Mouse (Mus musculus): ENCODE results near the gene Pigg.
"Not testable (repeated sequence)": the region's sequence is repeated elsewhere in the genome, so short reads cannot be mapped to it uniquely, and the experiment has no call there.

The Pigg gene

DNA sequence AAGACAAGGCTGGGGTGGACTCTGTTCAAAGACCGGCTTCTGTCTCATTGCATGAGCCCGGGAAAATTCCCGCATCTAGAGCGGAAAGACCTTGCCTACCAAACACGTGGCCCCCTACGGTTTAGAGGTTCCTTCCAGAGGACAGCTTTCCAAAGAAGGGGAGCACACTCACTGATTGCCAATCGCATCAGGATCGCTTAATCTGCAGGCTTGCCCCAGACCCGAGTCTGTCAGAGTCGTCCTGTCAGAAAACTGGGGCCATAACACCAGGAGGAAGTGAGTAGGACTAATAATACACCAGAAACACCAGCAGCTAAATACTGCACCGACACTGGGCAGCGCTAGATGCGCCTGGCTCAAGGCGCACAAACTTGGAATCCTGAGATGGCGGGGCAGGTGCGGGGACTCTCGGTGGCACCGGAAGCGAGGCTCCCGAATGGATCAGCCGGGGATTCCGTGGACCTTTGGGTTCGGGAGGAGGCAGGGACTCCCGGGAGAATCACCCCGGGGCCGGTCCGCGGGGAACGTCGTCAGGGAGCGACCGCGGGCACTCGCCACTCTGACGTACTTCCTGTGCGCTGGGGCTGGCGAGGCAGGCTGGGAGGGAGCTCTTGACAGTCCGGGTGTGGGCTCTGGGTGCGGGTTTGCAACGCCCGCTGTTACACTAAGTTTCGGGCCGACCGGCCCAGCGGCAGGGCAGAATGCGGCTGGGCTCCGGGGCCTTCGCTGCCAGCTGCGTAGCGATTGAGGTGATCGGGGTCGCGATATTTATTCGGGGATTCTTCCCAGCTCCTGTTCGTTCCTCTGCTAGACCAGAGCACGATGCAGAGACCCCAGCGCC, at the start of gene Pigg:
Gene Pigg (plus strand): TSS at position 386 of the 841 bp plus-strand sequence.
- peak; percentile 91 for DNase-seq

DNA sequence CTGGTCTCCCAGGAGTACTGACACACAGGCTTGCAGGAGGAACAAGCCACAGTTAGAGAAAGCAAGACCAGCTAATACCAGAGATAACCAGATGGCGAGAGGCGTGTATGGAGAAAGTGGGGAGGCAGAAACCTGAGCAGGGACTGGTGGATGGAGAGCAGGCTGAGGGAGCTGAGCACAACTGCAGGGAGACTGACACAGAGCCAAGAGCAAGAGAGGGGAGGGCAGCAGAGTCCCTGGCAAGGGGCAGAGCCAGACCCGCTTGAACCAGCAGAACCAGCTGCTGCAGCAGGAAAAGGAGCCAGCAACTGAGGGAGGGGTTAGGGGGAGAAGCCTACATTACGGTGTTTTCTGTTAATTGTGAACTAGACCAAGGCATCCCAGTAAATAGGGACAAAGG, 49.7 kb upstream of the Pigg start:
- peak; percentile 53 for DNase-seq

DNA sequence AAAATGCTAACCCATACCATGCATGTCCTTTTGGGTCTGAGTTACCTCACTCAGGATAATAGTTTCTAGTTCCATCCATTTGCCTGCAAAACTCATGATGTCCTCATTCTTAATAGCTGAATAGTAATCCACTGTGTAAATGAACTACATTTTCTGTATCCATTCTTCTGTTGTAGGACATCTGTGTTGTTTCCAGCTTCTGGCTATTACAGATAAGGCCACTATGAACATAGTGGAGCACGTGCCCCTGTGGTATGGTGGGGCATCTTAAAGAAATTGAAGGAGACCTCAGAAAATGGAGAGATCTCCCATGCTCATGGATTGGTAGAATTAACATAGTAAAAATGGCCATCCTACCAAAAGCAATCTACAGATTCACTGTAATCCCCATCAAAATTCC, 48.6 kb upstream of the Pigg start:
- not testable (repeated sequence) for DNase-seq

DNA sequence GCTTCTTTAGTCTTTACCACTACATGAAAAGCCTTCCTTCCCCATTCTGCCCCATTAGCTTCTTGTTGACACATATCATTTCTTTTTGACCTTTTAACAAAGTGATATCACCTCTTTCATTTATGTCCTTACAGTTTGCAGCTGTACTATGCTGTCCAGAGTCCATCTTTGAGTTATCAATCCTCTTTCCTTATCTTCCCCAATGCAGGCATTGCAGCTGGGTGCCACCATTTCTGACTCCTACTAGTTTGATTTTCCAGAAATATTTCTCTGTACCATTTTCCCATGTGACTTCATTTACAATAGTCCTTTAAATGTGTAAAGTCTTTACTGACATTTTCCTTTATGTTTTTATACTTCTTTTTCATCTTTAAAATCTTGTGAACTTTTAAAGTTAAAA, 45.4 kb upstream of the Pigg start:
- DNase-seq, result no peak

DNA sequence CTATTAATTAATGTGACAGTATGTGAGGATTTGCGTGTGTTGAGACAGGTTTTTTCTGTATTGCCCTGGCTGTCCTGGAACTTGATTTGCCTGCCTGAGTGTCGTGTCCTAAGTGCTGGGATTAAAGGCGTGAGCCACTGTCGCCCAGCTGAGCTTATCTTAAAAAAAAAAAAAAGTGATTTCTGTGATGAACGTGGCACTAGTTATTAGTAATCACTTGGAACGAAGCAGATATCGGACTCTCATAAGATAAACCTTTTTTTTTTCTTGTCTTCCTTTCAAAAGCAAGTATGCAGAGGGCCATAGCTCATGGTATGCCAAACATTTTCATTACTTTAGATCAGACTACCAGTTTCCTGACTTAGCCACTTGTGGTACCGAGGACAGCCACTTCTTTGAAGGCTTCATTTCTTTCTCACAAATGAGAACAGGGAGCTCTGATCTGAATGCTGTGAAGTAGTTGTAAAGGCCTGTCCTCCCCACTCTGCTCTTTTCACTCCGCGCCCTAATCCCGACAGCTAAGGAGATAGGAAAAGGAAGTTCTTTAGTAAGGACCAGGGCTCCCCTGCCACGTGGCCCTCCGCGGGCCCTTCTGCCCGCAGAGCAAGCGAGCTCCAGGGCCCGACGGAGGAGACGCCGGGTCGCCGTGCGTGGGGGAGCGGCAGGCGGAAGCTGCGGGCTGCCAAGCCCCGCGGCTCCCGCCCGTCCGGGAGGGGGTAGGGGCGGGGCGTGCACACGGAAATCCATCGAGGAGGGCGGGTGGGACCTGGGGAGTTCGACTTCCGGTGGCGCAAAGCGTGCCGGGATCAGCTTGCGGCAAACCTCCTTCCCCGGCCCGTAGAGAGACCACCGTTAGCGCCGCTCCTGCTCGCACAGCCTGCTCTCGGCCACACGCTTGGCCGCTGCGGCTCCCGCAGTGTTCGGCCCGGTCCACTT, 44.0 kb upstream of the Pigg start, which contains the start of gene Dr1:
Gene Dr1 (plus strand): TSS at position 771 of the 936 bp plus-strand sequence.
- peak; percentile 87 for DNase-seq

DNA sequence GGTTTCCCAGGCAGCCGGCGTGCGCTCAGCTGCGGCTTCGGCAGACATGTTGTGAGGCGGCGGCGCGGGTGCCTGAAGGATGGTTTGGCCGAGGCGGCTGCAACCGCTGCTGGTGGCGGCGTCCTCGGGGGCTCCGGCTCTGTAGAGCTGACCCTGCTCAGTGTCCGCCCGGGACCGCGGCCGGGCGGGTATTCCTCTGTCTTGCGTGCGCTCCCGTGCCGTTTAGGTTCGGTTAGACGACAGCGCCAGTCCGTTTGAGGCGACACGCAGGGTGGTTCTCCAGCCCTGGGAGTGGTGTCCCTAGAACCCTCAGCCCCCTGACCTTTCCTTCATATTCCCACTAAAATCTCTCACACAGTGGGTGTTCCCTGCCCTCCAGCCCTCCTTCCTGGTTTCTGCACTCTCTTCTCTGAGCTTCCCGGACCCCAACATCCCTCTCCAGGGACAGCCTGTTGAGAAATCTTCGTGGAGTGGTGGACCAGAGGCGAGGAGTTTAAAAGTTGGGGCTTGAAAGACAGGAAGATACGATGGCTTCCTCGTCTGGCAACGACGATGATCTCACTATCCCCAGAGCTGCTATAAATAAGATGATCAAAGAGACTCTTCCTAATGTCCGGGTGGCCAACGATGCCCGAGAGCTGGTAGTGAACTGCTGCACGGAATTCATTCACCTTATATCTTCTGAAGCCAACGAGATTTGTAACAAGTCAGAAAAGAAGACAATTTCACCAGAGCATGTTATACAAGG, 43.2 kb upstream of the Pigg start:
- DNase-seq, result no peak

DNA sequence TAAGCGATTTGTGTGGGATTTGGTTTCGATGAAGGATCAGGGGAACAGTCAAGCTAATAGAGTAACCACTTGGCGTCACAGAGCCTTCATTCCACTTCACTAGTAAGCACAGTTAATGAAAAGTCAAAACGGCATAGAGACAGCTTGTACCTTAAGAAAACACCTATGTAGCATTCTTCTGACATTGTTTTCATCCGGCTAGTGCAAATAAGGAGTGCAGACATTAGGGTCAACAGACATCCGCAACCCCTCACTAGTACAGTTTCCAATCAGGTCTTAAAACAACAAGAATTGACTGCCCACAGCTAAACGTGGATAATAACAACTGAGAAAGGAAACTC, 42.6 kb upstream of the Pigg start:
- DNase-seq, result no peak

DNA sequence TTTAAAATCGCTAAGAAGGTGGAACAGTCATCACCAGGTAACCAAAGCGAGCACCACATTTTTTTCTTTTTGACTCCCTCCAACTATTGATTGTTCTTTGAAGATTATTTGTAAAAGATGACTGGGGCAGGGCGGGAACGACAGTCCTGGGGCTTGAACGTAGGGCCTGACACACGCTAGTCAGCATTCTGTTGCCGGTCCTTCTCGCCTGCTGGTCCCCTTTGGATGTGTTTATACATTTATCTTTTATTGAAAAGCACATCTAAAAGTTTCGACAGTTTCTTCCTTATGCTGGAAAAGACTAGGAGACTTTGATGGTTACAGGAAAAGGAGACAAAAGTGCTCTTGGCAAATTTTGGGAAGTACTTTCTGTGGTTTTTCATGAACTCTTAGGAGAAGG, 42.0 kb upstream of the Pigg start:
- DNase-seq, result no peak

DNA sequence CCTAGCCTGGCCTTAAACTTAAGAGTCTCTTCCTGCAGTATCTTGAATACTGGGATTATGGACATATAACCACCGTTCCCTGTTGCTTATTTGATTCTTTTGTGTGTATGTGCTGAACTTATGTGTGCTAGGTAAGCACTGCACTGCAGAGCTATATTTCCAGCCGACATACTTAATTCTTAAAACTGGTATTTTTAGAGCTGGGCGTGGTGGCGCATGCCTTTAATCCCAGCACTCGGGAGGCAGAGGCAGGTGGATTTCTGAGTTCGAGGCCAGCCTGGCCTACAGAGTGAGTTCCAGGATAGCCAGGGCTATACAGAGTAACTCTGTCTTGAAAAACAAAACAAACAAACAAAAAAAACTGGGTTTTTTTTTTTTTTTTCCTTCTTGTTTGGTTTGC, 41.1 kb upstream of the Pigg start:
- DNase-seq, result not testable (repeated sequence)

DNA sequence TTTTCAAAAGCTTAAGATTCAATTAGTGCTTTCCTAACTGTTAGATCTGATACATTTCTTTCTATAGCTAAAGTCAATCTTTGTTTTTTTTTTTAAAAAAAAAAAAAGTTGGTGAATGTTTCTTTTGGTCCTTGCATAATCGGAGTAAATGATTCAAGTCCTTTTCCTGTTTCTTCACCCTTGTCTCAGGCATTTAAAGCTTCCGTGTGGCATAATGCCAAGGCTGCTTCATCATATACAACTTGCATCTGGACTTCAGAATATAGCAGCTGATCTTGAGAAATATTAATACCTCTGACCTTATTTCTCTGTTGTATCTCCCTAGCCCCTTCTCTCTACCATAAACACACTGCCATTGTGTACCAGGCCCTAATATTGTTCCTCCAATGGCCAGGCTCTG, 25.5 kb upstream of the Pigg start:
- no peak for DNase-seq

DNA sequence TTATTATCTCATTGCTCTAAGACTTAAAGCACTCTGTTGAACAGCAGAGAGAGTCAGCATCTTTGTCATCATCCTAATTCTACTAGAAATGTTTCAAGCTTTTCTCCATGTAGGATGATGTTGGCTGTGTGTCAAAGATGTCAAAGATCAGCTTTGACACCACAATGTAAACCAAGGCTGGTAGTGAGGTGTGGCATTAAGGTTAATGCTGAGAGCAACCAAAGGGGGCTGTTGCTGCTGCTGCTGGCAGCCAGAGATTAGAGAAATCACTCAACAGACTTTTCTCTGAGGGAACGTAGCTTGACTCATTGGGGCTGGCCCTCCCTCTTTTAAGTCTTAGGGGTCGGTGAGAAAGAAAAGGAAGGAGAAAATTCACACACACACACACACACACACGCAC, 10.8 kb upstream of the Pigg start:
- DNase-seq, result no peak

DNA sequence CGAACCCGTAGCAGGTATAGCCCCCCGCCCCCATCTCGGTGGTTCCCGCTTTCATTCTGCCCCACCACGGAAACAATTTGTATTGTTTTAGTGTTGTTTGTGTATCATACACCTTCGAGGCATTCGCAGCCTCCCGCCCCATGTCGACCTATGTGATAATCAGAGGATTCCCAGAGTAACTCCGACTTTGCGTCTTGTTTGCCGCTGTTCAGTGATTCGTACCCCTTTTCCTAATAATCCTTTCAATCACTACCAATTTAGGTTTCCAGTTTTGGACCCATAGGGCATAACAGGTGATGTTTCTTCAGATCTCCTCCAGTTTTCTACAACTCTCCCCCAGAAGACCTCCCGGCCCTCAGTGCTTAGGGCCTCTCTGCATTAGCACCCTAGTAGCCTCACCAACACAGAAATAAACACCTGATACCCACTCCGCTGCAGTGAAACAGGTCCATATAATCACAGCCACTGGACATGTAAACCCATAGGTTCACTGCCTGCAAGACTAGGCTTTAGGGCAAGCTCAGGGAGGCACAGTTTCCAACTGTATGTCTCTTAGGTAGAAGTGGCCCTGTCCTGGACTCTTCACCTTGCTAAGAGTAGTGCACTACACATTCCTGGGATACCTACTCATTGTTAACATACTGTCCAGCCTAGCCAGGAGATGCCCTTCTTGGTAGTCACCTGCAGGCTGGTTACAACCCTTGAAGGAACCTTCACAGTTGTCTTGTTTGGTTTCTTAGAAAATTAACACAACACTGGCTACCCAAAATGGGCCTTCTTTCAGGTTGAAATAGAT, 854 bp downstream of the Pigg start:
- DNase-seq, result no peak

DNA sequence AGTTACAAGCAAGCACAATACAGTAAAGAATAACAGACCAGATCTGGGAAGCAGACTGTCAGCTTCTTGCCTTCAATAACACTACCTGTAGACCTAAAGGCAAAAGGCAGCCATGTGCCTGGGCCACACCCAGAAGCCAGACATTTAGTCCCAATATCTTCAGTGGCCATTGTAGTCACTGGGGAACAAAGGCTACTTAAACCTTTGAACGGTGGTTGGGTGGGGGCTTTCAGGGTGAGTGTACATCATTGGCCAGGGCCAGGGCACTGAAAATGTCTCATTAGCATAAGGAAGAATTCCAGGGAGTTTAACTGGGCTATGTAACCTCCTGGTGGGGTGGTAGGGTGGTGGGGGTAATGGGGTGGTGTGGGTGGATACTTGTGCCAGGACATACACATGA, 18.6 kb downstream of the Pigg start:
- no peak for DNase-seq

DNA sequence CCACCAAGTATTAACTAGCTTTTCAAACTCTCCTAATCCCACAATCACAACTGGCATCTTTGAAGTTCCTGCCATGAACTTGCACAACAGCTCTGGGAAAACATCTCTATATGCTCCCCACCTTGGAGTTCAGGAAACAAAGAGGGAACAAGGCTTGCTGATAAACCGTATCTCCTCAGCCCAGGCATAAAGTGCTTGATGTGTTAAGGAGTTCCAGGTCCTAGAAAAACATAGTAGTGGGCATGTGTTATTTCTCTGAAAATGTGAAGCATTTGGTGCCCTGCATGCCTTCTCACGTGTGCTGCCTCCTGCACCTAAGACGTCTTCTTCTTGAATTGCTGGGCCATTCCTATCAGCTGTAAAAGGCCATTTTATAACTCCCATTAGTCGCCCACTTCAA, 25.0 kb downstream of the Pigg start:
- no peak for DNase-seq

DNA sequence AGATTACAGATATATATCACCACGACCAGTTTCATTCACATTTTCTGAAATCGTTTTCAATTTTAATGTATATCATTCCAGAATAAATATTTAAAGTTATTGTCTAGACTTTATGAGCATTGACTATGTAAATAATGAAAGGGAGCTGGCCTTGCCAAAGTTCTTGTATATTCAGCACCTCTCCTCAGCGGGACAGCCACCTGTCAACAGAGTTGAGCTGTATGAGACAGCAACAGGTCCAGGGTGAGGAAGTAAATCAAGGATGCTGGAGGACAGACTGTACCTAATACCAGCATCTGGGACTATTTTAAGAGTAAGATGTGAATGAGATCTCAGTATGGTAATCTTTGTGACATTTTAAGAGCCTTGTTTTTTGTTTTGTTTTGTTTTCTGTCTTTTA, 25.6 kb downstream of the Pigg start:
- no peak for DNase-seq

DNA sequence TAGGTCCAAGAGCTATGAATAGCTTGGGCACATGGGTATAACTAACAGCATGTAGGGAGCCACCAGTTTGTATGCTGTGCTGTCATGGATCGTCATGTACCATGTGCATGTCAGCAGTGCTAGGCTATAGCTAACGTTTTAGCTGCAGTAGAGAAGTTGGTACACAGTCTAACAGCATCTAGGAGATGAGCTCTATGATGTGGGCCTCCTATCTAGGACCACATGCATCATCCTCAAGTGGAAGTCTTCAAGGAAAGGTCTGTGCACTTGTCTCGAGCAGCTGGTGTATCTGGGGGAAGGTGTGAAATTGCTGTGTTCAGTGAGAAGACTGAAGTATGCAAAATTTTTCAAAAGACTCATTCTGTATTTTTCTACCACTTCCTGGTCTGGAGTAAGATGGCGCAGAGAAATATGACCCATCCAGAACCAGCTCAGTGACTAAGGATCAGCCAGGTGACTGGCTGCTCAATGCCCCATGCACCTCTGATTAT, 31.3 kb downstream of the Pigg start:
- DNase-seq, result no peak

DNA sequence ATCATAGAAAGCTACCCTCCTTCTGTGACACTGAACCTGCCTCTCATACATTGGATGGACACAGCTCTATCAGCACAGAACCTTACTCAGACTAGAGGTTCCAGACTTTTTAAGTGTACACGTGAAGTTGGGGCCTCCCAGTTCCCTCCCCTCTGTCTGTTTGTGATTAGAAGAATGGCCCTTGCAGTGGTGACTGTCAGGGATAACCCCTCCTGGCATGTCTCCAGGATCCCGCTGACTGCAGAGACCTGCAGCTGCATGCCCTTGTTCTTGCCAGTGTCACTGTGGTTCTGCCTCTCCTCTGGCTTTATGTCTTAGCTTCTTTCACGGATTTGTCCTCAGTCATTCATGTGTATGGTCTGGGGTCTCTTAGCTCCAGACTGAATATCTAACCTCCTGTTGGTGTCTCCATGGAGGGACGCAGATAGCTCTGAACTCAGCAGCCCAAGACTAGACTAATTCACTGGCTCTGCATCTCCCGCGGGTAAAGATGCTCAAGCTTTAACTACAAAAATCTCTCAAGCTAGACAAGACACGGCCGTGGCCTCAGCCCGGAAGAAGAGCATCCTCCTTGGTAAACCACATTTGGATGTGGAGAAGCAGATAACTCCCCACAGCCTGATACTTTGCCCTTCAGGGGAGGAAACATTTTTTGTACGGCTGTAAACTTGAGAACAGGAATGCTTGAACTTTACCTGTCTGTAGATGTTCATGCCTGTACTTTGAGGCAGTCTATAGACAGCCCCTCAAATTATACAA, 33.1 kb downstream of the Pigg start:
- no peak for DNase-seq

DNA sequence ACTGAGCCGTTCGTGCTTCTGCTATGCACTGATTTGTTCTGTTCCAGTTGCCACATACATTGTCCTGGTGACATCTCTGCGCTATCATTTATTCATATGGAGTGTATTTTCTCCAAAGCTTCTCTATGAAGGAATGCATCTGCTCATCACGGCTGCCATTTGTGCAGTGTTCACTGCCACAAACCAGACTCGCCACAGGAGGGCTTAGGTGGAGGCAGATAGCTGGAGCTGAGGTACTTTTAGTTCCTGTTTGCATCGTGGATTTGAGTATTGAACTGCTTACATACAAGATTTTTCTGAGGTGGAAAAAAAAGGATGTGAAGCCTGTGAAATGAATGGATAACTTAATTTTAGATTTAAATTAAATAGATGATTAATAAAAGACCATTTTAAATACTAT, 35.4 kb downstream of the Pigg start:
- no peak for DNase-seq

DNA sequence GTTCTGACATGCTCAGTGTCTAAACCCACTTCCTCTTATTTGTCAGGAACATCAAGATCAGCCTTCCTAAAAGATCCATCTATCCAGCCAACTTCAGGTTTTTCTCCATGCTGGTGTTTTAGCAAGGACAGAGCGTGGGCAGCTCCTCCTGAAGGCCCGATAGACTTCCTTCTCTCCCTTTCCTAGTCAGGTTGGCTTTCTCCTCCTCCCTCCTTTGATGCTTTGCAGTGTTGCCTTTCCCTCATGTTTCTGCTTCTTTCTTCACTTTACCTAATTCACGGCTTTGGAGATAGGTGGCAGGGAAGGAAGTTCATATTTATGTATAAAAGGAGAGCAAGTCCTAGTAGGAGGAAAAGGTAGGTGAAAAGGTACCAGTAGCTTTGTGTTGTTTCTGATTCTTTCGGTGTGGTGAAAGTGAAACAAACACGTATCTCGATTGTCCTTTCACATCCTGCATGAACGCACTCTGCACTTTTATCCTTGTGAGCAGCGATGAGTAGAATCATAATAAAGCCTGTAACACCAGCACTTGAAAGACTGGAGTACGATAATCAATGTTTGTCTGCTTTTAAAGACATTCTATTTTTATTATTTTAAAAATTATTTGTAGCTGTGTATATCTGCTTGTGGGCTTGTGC, 37.2 kb downstream of the Pigg start:
- DNase-seq, result no peak

DNA sequence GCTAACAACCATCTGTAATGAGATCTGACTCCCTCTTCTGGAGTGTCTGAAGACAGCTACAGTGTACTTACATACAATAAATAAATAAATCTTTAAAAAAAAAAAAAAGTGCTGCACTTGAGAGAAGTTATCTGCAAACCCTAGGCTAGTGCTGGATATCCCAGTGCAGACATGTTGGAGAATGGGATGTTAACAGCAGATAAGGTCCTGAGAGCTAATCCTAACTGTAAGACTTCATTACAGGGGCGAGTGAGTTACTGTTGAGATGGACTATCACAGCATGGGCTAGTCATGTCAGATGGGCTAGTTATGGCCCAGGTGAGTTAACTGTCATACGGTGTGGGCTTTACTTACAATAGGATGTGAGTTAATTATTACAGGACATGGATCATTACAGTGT, 41.6 kb downstream of the Pigg start:
- no peak for DNase-seq

DNA sequence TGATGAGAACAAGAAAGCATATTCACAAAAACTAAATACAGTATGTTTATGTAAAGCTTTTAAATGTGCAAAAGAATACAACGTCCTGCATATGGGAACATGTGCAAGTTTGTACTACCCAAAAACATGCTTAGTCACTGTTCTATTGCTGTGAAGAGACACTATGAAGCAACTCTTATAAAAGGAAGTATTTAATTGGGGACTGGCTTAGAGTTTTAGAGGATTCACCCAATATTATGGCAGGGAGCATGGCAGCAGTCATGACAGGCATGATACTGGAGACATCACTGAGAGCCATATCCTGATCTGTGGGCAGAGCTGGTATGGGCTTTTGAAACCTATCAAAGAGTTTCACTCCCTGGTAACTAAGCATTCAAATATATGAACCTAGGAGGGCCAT, 45.5 kb downstream of the Pigg start:
- DNase-seq, result no peak
